Mouse (Mus musculus): ENCODE measurements at regions not wholly inside any gene's neighbourhood (a gene's known extent, or its start where the extent isn't known, plus 50 kb on each side); places are given as distances from the start of the nearest gene placed in this dataset.
A peak's percentile ranks its signal among the peaks of the same experiment; 100 is the strongest.

DNA sequence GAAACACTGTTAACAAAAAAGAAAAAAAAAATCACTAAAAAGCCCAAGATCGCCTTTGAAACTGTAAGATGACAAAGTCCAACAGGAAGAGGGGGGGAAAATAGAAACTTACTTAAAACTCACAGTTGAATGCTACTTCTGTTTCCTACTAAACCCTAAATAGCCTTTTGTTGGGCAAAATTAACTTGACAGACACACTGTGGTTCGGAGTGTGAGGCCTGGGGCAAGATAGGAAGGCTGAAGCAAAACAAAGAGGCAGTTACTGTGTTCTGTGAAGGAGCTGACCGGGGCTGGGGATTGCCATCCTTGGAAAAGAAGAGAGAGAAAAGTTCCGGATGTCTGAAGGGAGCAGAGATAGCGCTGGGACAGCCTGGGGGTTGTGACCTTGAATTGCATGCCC lies 627.7 kb upstream of the Pkn2 start:
- peak overlapping the region; percentile 69 for H3K27ac ChIP-seq
- no peak overlapping the region for H3K4me3 ChIP-seq
- DNase-seq (ENCODE audit: extremely low spot score in 1 of 2, low spot score in 2 of 2): no peak
- intact Hi-C loops (cut with DNase I): loop anchor here (2.0 to 10.0 kb wide), 6 partner anchors 69 to 885 kb away; no protein-coding TSS in a partner anchor
- no peak for TF ChIP-seq CTCF (IDR thresholded peaks at IDR 0.05)

DNA sequence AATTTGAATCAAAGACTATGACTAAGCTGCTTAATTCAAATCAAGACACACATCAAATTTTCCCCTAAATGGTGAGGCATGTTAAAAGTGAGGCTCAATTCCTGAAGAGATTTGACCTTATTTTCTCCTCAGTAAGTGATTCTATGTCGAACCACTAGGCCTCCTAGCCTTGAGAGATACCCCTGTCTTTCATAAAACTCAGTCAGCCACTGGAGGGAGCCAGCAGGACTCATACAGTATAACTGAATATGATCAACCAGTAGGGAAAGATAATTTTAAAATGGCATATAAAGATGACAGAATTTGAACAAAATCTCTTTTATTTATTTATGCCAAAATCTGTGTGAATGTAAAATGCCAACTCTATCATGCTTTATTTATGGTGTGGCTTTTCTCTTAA lies 626.5 kb upstream of the Pkn2 start:
- Histone ChIP-seq H3K4me3 (no peak overlapping the region), H3K27ac (no peak overlapping the region)
- TF ChIP-seq CTCF (IDR thresholded peaks at IDR 0.05): peak; percentile 82
- intact Hi-C loops (cut with DNase I): loop anchor here (2.0 to 10.0 kb wide), 6 partner anchors 71 to 887 kb away; no protein-coding TSS in a partner anchor
- DNase-seq (ENCODE audit: extremely low spot score in 1 of 2, low spot score in 2 of 2): peak; percentile 51 to 58

DNA sequence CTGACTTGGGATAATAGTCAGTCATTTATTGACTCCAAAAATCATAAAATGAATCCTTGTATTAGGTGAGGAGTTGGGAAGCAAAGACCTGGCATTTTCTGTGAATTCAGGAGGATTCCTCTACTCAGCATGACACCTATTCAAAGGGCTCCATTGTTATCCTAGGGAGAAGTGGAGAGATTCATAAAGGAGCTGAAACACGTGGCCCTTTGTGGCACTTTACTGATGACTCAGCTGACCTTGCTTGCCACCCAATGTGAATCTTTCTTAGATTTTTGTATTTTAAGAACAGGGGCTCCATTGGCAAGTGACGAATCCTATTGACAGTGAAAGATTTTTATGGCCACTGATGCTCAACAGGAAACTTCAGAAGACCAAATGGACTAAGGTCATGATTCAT lies 619.2 kb upstream of the Pkn2 start:
- intact Hi-C loops (cut with DNase I): loop anchor here (10.0 kb wide), 3 partner anchors 214 to 894 kb away; no protein-coding TSS in a partner anchor
- no peak overlapping the region for H3K27ac ChIP-seq
- no peak overlapping the region for H3K4me3 ChIP-seq
- no peak for DNase-seq (ENCODE audit: extremely low spot score in 1 of 2, low spot score in 2 of 2)
- TF ChIP-seq CTCF (IDR thresholded peaks at IDR 0.05): no peak

DNA sequence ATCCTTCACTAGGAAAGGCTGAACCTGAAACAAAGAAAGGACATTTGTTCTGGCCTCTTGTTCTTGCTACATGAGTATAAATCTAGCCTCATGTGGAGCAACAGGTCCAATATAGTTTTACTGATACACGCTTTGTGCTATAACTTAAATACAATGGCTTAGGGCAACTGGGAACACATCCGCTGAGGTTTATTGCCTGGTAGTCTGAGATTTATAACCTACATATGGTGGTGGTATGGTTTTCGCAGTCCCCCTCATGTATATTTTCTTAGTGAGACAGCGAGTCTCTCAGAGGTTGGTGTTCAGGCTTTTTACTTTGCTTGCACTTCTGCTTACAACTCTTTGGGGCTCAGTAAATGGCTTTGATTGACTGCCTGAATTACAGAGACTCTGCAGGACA lies 613.6 kb upstream of the Pkn2 start:
- no peak overlapping the region for H3K4me3 ChIP-seq
- TF ChIP-seq CTCF (IDR thresholded peaks at IDR 0.05): no peak
- H3K27ac ChIP-seq: no peak overlapping the region
- intact Hi-C loops (cut with DNase I): no loop called here
- DNase-seq (ENCODE audit: extremely low spot score in 1 of 2, low spot score in 2 of 2): no peak

DNA sequence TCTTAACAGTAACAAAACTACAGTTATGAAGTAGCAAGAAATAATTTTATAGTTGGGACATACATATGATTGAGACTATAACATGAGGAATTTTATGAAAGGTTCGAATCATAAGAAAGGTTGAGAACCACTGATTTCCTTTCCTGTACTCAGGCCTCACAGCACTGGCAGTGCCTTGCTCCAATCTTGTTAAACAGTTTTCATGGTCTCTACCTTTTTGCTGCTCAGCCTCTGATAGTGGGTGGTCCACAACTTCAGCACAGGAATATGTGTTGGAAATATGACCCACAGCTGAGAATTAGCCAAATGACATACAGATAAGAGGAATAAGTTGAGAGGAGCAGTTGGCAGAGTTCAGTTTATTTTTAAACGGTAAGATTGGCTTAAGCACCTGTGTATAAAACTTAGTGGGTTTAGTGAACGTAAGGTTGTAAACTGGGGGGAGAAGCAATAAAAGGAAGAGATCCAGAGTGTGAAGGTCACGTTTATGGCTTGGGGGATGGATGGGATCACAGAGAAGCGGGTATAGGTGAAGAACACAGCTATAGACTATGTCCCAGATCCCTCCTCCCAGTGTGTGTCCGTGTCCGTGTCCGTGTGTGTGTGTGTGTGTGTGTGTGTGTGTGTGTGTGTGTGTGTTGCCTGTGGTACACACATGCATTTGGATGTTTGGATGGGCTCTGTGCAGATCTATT lies 596.3 kb upstream of the Pkn2 start:
- no peak for TF ChIP-seq CTCF (IDR thresholded peaks at IDR 0.05)
- no peak for DNase-seq (ENCODE audit: extremely low spot score in 1 of 2, low spot score in 2 of 2)
- intact Hi-C loops (cut with DNase I): no loop called here
- no peak overlapping the region for H3K27ac ChIP-seq
- H3K4me3 ChIP-seq: no peak overlapping the region

GRCm38 (mm10) chr3:143475461-143475860 lies 593.7 kb upstream of the Pkn2 start:
- Histone ChIP-seq H3K27ac (no peak overlapping the region), H3K4me3 (no peak overlapping the region)
- intact Hi-C loops (cut with DNase I): no loop called here
- no peak for DNase-seq (ENCODE audit: extremely low spot score in 1 of 2, low spot score in 2 of 2)
- TF ChIP-seq CTCF (IDR thresholded peaks at IDR 0.05): no peak

DNA sequence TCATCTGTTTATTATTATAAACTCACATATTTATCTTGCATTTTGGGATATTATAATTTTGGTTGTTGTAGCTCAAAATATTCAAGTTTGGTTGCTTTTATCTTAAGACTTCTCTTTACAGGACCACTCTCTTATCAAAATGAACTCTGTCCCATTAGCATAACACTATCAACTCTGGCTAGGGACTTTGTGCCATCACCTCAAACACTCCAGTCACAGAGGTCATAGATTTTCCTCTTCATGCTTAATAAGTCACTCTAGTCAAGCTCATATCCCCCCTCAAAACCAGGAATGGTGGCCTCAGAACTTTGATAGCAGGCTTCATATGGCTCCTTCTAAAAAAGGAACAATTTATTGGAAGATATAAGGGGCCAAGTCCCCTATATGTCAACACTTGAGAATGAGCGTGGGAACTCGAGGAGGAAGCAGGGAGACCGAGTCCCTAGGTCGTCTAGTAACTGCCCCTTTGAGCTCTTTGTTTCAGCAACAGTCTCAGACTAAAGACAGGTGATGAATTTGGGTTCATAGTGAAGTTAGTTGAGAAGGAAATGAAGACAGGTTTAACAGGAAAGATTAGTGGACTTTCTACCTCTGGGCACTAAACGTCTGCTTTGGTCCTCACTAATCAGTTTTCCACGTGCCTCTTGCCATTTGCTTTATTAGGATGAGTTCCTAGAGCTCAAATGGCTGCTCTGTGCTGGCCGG lies 565.4 kb upstream of the Pkn2 start:
- Histone ChIP-seq H3K4me3 (no peak overlapping the region), H3K27ac (no peak overlapping the region)
- intact Hi-C loops (cut with DNase I): no loop called here
- DNase-seq (ENCODE audit: extremely low spot score in 1 of 2, low spot score in 2 of 2): no peak
- no peak for TF ChIP-seq CTCF (IDR thresholded peaks at IDR 0.05)

- TF ChIP-seq CTCF (IDR thresholded peaks at IDR 0.05): no peak
- Histone ChIP-seq H3K4me3 (no peak overlapping the region), H3K27ac (no peak overlapping the region)
- intact Hi-C loops (cut with DNase I): no loop called here
- no peak for DNase-seq (ENCODE audit: extremely low spot score in 1 of 2, low spot score in 2 of 2)
Observed at GRCm38 (mm10) chr3:143417401-143417800, 535.6 kb upstream of the Pkn2 start.

DNA sequence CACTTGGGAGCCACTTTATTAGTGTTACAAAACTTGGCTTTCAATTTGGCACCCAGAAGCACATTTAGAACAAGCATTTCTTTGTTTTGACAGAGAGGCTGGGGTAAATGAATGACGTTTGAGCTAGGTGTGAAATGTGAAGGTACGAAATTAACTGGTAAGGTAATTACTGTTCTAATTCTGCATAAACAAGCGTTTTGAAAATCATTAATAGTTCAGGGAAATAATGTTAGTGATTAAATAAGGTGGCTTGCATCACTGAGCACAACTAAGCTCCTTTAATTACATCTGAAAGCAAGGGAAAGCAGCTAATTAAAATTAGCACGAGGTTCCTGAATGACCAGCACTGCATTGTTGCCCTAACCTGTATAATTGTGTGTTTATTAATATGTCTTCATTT lies 529.9 kb upstream of the Pkn2 start:
- TF ChIP-seq CTCF (IDR thresholded peaks at IDR 0.05): no peak
- intact Hi-C loops (cut with DNase I): no loop called here
- no peak for DNase-seq (ENCODE audit: extremely low spot score in 1 of 2, low spot score in 2 of 2)
- no peak overlapping the region for H3K4me3 ChIP-seq
- no peak overlapping the region for H3K27ac ChIP-seq

DNA sequence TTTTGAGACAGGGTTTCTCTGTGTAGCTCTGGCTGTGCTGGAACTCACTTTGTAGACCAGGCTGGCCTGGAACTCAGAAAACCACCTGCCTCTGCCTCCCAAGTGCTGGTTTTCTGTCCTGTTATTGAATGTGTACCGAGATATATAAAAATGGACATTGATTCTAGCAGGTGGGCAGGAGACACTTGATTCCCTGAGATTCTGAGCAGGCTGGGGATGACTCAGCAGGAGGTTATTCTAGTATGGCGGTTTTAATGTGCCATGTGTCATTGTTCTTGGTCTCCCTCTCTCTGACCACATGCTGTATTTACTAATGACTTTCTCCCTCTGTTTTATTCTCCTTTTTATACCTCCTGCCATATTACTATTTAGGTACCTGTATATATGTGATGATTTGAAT lies 517.2 kb upstream of the Pkn2 start:
- Histone ChIP-seq H3K4me3 (no peak overlapping the region), H3K27ac (no peak overlapping the region)
- no peak for DNase-seq (ENCODE audit: extremely low spot score in 1 of 2, low spot score in 2 of 2)
- intact Hi-C loops (cut with DNase I): no loop called here
- TF ChIP-seq CTCF (IDR thresholded peaks at IDR 0.05): no peak

DNA sequence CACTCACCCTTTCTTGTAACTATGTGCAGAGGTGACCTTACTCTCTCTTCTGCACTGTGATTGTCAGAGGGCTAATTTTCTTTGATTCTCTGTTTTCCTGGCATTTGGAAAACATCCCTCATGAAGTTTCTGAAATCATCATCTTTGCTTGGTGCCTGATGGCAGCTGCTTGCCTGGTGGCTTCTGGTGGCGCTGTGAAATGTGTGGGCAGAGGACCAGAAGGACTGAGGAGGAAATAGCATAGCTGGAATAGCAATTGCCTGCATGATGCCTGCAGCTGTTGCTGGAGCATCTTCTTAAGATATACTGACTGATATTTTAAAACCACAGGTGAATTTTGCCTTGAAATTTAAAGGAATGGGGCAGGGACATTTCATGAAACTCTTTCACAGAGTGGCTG lies 502.6 kb upstream of the Pkn2 start:
- Histone ChIP-seq H3K27ac (peak overlapping the region; percentile 79), H3K4me3 (no peak overlapping the region)
- intact Hi-C loops (cut with DNase I): loop anchor here (2.0 to 10.0 kb wide), 3 partner anchors 67 to 816 kb away; no protein-coding TSS in a partner anchor
- TF ChIP-seq CTCF (IDR thresholded peaks at IDR 0.05): no peak; the same call in 1 of the 2 replicates
- DNase-seq (ENCODE audit: extremely low spot score in 1 of 2, low spot score in 2 of 2): peak; percentile 56 to 59

GRCm38 (mm10) chr3:143379193-143379592 lies 497.4 kb upstream of the Pkn2 start:
- Histone ChIP-seq H3K4me3 (no peak overlapping the region), H3K27ac (peak overlapping the region; percentile 50; the same call in 1 of the 2 replicates)
- TF ChIP-seq CTCF (IDR thresholded peaks at IDR 0.05): peak; percentile 79
- peak; percentile 74 to 79 for DNase-seq (ENCODE audit: extremely low spot score in 1 of 2, low spot score in 2 of 2)
- intact Hi-C loops (cut with DNase I): loop anchor here (1.0 to 10.0 kb wide), 3 partner anchors 137 to 384 kb away; no protein-coding TSS in a partner anchor

Measured in left cerebral cortex, adult 2 months (tissue).